ENCODE assay signal across 8 mouse cellular contexts in the genomic region with DNA sequence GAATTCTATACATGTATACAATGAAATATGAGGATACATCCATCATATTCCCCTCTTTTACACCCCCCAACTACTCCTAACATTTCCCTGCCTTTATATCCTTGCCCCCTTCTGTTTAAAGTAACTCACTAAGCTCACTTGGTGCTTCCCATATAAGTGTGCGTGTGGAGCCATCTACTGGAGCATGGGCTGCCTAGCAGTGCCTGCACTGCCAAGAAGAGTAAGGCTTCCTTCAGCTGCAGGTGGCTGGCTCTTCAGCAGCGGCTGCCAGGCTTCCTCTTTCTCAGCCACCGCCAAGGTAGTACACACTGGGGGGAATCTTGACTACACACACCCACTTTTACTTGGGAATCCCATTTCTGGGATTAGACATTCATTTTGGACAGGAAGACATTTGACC. TPM values are rescaled to one million over a fixed set of nuclear protein-coding genes. Genes with fewer than 3 reads are reported as not detected.
DNase-seq lines count a peak whose midpoint lies in the region; ATAC-seq lines count a peak whose summit lies in the region.

No protein-coding gene starts in this region.

- ATAC-seq in intestine, embryonic 15.5 days: peak; percentile 88
- peak; percentile 78 for ATAC-seq in midbrain, embryonic 12.5 days (ENCODE audit: low FRiP score, low read depth)

- H3K9ac ChIP-seq in intestine, embryonic 15.5 days: no peak overlapping the region
- no peak overlapping the region for H3K9ac ChIP-seq in midbrain, embryonic 12.5 days (replicated peaks)

- H3K27me3 ChIP-seq in intestine, embryonic 15.5 days (replicated peaks): no peaks in the 10 kb centered on the region
- peaks cover 19% of the 10 kb centered on the region for H3K27me3 ChIP-seq in midbrain, embryonic 12.5 days

- H3K4me1 ChIP-seq in intestine, embryonic 15.5 days (replicated peaks): no peaks in the 10 kb centered on the region
- H3K4me1 ChIP-seq in midbrain, embryonic 12.5 days: peaks cover 30% of the 10 kb centered on the region

- intact Hi-C loops in left cerebral cortex, postnatal 4 days (cut with DNase I): no loop called here

- H3K36me3 ChIP-seq in intestine, embryonic 15.5 days: no peaks in the 10 kb centered on the region
- no peaks in the 10 kb centered on the region for H3K36me3 ChIP-seq in midbrain, embryonic 12.5 days

- no peak overlapping the region for H3K4me2 ChIP-seq in intestine, embryonic 15.5 days (replicated peaks)
- H3K4me2 ChIP-seq in midbrain, embryonic 12.5 days (replicated peaks): no peak overlapping the region

- H3K4me3 ChIP-seq in intestine, embryonic 15.5 days (replicated peaks): no peak overlapping the region
- no peak overlapping the region for H3K4me3 ChIP-seq in midbrain, embryonic 12.5 days

- DNase-seq in cerebellum, adult 18-20 months: peak; percentile 29 to 37
- DNase-seq in cerebellum, adult 11 months: no peak
- peak; percentile 82 for DNase-seq in cerebellum, postnatal 10 days
- DNase-seq in gastrocnemius, adult 18-20 months (ENCODE audit: low spot score): peak; percentile 76
- peak; percentile 63 for DNase-seq in left cerebral cortex, postnatal 4 days
- DNase-seq in spleen, postnatal 14 days (ENCODE audit: low spot score in 2 of 2): peak; percentile 8 to 47

- H3K9me3 ChIP-seq in intestine, embryonic 15.5 days: no peaks in the 10 kb centered on the region
- no peaks in the 10 kb centered on the region for H3K9me3 ChIP-seq in midbrain, embryonic 12.5 days

- no peak overlapping the region for H3K27ac ChIP-seq in intestine, embryonic 15.5 days
- no peak overlapping the region for H3K27ac ChIP-seq in midbrain, embryonic 12.5 days (replicated peaks)

- 7% methylated on average over 3 of the region's 3 CpGs for WGBS in intestine, embryonic 15.5 days
- WGBS in midbrain, embryonic 12.5 days: 4% methylated on average over 3 of the region's 3 CpGs

RNA-seq across cellular contexts. Expression of a gene that starts 18.2 kb away (rescaled TPM):
- total RNA-seq in gastrocnemius, adult 18-20 months (2021): 10 to 100 TPM; 13.7 to 15.2 TPM
- 15.6 and 18.8 TPM in 2 replicates for polyA plus RNA-seq in intestine, embryonic 15.5 days (2015; fragmentation: Nextera tagmentation; extraction: Ambion mirVana)
- 1 to 10 TPM; 1.9 to 2.6 TPM for total RNA-seq in left cerebral cortex, postnatal 4 days (2021)
- 15.3 and 21.5 TPM in 2 replicates for polyA plus RNA-seq in midbrain, embryonic 12.5 days (2016; fragmentation: Nextera tagmentation; extraction: Ambion mirVana)

Comparison
In these comparisons a context has a peak if more than half of its experiments do, and no peak if none do; other contexts are left out.
1. RNA of a gene that starts 18.2 kb away (total RNA-seq): 13.7 to 15.2 TPM in gastrocnemius, adult 18-20 months; 1.9 to 2.6 TPM in left cerebral cortex, postnatal 4 days; every median in the first group is over 4 times any median in the second.